Mouse (Mus musculus): ENCODE measurements around the gene Hspe1. TPM values are rescaled to one million over a fixed set of nuclear protein-coding genes. Genes with fewer than 3 reads are reported as not detected.

Gene Hspe1
- polyA plus RNA-seq, 1 experiment, result 914 TPM

- Histone ChIP-seq H3K4me3 (ENCODE audit: insufficient read depth, poor library complexity, severe bottlenecking) (no peak overlapping the region), H3K36me3 (ENCODE audit: control insufficient read depth, insufficient read depth) (peaks cover 50% of the 10 kb centered on the region), H3K79me3 (ENCODE audit: low read depth) (peaks cover 30% of the 10 kb centered on the region), H3K79me2 (ENCODE audit: control insufficient read depth, insufficient read depth) (peaks cover 43% of the 10 kb centered on the region), H3K27me3 (ENCODE audit: control insufficient read depth, insufficient read depth, insufficient read length) (no peaks in the 10 kb centered on the region), H3ac (ENCODE audit: control insufficient read depth, insufficient read length, low read depth) (no peak overlapping the region)
- TF ChIP-seq MYOD1 (IDR thresholded peaks at IDR 0.05; ENCODE audit: control insufficient read depth, insufficient read length, low read depth), result no peak
- TF ChIP-seq CEBPB (IDR thresholded peaks at IDR 0.05; ENCODE audit: low read depth), result no peak
- no peak for TF ChIP-seq MAX (IDR thresholded peaks at IDR 0.05)
- no peak for TF ChIP-seq USF1 (IDR thresholded peaks at IDR 0.05; ENCODE audit: low read depth)
- no peak for TF ChIP-seq FOSL1 (IDR thresholded peaks at IDR 0.05; ENCODE audit: insufficient read depth, low read length, poor library complexity, severe bottlenecking)
- no peak for TF ChIP-seq MYOG (IDR thresholded peaks at IDR 0.05; ENCODE audit: control insufficient read depth, extremely low read depth, insufficient read length)
- TF ChIP-seq CTCF (IDR thresholded peaks at IDR 0.05; ENCODE audit: control insufficient read depth, insufficient read depth, insufficient read length), result no peak
These were observed 4.1 kb downstream of the Hspe1 start for GRCm38 (mm10) chr1:55092056-55092455.

- peaks cover 25% of the 10 kb centered on the region for H3K79me3 ChIP-seq (ENCODE audit: low read depth)
- peaks cover 39% of the 10 kb centered on the region for H3K79me2 ChIP-seq (ENCODE audit: control insufficient read depth, insufficient read depth)
- peaks cover 50% of the 10 kb centered on the region for H3K36me3 ChIP-seq (ENCODE audit: control insufficient read depth, insufficient read depth)
- H3ac ChIP-seq (ENCODE audit: control insufficient read depth, insufficient read length, low read depth), result no peak overlapping the region
- H3K4me3 ChIP-seq (ENCODE audit: insufficient read depth, poor library complexity, severe bottlenecking), result no peak overlapping the region
- H3K27me3 ChIP-seq (ENCODE audit: control insufficient read depth, insufficient read depth, insufficient read length), result no peaks in the 10 kb centered on the region
- TF ChIP-seq MAX (IDR thresholded peaks at IDR 0.05) (no peak), MYOG (IDR thresholded peaks at IDR 0.05; ENCODE audit: control insufficient read depth, extremely low read depth, insufficient read length) (no peak), MYOD1 (IDR thresholded peaks at IDR 0.05; ENCODE audit: control insufficient read depth, insufficient read length, low read depth) (no peak), CEBPB (IDR thresholded peaks at IDR 0.05; ENCODE audit: low read depth) (no peak)
These were observed 4.5 kb downstream of the Hspe1 start for GRCm38 (mm10) chr1:55092469-55092868.

GRCm38 (mm10) chr1:55106919-55107585 lies 19.1 kb downstream of the Hspe1 start:
- H3K79me2 ChIP-seq (ENCODE audit: control insufficient read depth, insufficient read depth), result no peaks in the 10 kb centered on the region
- no peaks in the 10 kb centered on the region for H3K36me3 ChIP-seq (ENCODE audit: control insufficient read depth, insufficient read depth)
- no peaks in the 10 kb centered on the region for H3K79me3 ChIP-seq (ENCODE audit: low read depth)
- TF ChIP-seq MYOD1 (IDR thresholded peaks at IDR 0.05; ENCODE audit: control insufficient read depth, insufficient read length, low read depth) (no peak), MAX (IDR thresholded peaks at IDR 0.05) (no peak), CTCF (IDR thresholded peaks at IDR 0.05; ENCODE audit: control insufficient read depth, insufficient read depth, insufficient read length) (no peak), CEBPB (IDR thresholded peaks at IDR 0.05; ENCODE audit: low read depth) (no peak), FOSL1 (IDR thresholded peaks at IDR 0.05; ENCODE audit: insufficient read depth, low read length, poor library complexity, severe bottlenecking) (no peak), MYOG (IDR thresholded peaks at IDR 0.05; ENCODE audit: control insufficient read depth, extremely low read depth, insufficient read length) (no peak), USF1 (IDR thresholded peaks at IDR 0.05; ENCODE audit: low read depth) (no peak)
- no peaks in the 10 kb centered on the region for H3K27me3 ChIP-seq (ENCODE audit: control insufficient read depth, insufficient read depth, insufficient read length)
- no peak overlapping the region for H3ac ChIP-seq (ENCODE audit: control insufficient read depth, insufficient read length, low read depth)
- H3K4me3 ChIP-seq (ENCODE audit: insufficient read depth, poor library complexity, severe bottlenecking), result no peak overlapping the region

- H3K79me3 ChIP-seq (ENCODE audit: low read depth), result no peaks in the 10 kb centered on the region
- no peak for TF ChIP-seq CTCF (IDR thresholded peaks at IDR 0.05; ENCODE audit: control insufficient read depth, insufficient read depth, insufficient read length)
- no peak for TF ChIP-seq USF1 (IDR thresholded peaks at IDR 0.05; ENCODE audit: low read depth)
- no peak for TF ChIP-seq MAX (IDR thresholded peaks at IDR 0.05)
- TF ChIP-seq MYOD1 (IDR thresholded peaks at IDR 0.05; ENCODE audit: control insufficient read depth, insufficient read length, low read depth), result no peak
- no peak for TF ChIP-seq FOSL1 (IDR thresholded peaks at IDR 0.05; ENCODE audit: insufficient read depth, low read length, poor library complexity, severe bottlenecking)
- no peak for TF ChIP-seq MYOG (IDR thresholded peaks at IDR 0.05; ENCODE audit: control insufficient read depth, extremely low read depth, insufficient read length)
- no peak for TF ChIP-seq CEBPB (IDR thresholded peaks at IDR 0.05; ENCODE audit: low read depth)
- no peak overlapping the region for H3K4me3 ChIP-seq (ENCODE audit: insufficient read depth, poor library complexity, severe bottlenecking)
- no peaks in the 10 kb centered on the region for H3K36me3 ChIP-seq (ENCODE audit: control insufficient read depth, insufficient read depth)
- no peaks in the 10 kb centered on the region for H3K27me3 ChIP-seq (ENCODE audit: control insufficient read depth, insufficient read depth, insufficient read length)
- no peaks in the 10 kb centered on the region for H3K79me2 ChIP-seq (ENCODE audit: control insufficient read depth, insufficient read depth)
- no peak overlapping the region for H3ac ChIP-seq (ENCODE audit: control insufficient read depth, insufficient read length, low read depth)
These were observed 19.7 kb downstream of the Hspe1 start for GRCm38 (mm10) chr1:55107644-55108043.

- no peaks in the 10 kb centered on the region for H3K79me2 ChIP-seq (ENCODE audit: control insufficient read depth, insufficient read depth)
- H3K36me3 ChIP-seq (ENCODE audit: control insufficient read depth, insufficient read depth), result no peaks in the 10 kb centered on the region
- TF ChIP-seq CEBPB (IDR thresholded peaks at IDR 0.05; ENCODE audit: low read depth) (no peak), USF1 (IDR thresholded peaks at IDR 0.05; ENCODE audit: low read depth) (no peak), MYOG (IDR thresholded peaks at IDR 0.05; ENCODE audit: control insufficient read depth, extremely low read depth, insufficient read length) (no peak), MYOD1 (IDR thresholded peaks at IDR 0.05; ENCODE audit: control insufficient read depth, insufficient read length, low read depth) (no peak), MAX (IDR thresholded peaks at IDR 0.05) (no peak), FOSL1 (IDR thresholded peaks at IDR 0.05; ENCODE audit: insufficient read depth, low read length, poor library complexity, severe bottlenecking) (no peak), CTCF (IDR thresholded peaks at IDR 0.05; ENCODE audit: control insufficient read depth, insufficient read depth, insufficient read length) (no peak)
- H3K4me3 ChIP-seq (ENCODE audit: insufficient read depth, poor library complexity, severe bottlenecking), result no peak overlapping the region
- H3K79me3 ChIP-seq (ENCODE audit: low read depth), result no peaks in the 10 kb centered on the region
- no peak overlapping the region for H3ac ChIP-seq (ENCODE audit: control insufficient read depth, insufficient read length, low read depth)
- no peaks in the 10 kb centered on the region for H3K27me3 ChIP-seq (ENCODE audit: control insufficient read depth, insufficient read depth, insufficient read length)
These were observed 20.5 kb downstream of the Hspe1 start for GRCm38 (mm10) chr1:55108473-55108872.

Data from C2C12 (cell line).